In genomic region chr15:99126081-99126815, GRCm38 (mm10) we compare ENCODE assay signal across 8 mouse cellular contexts. TPM values are rescaled to one million over a fixed set of nuclear protein-coding genes. Genes with fewer than 3 reads are reported as not detected.
DNase-seq lines count a peak whose midpoint lies in the region; ATAC-seq and TF ChIP-seq lines count a peak whose summit lies in the region.

No protein-coding gene starts in this region.

- TF ChIP-seq CTCF in E14TG2a.4 (conservative IDR thresholded peaks at IDR 0.05; ENCODE audit: low read length): no peak
- no peak; the same call in 1 of the 2 replicates for TF ChIP-seq CTCF in layer of hippocampus, adult 2 months (conservative IDR thresholded peaks at IDR 0.05)

- H3K4me1 ChIP-seq in E14TG2a.4 (replicated peaks; ENCODE audit: low read depth, low read length): peaks cover 69% of the 10 kb centered on the region
- H3K4me1 ChIP-seq in forebrain, embryonic 16.5 days (replicated peaks; ENCODE audit: control insufficient read depth, insufficient read depth, low read length): peaks cover 38% of the 10 kb centered on the region

- whole genome bisulfite sequencing in forebrain, embryonic 16.5 days: under 1% methylated on average over 102 of the region's 115 CpGs

- peaks cover 6% of the 10 kb centered on the region for H3K36me3 ChIP-seq in E14TG2a.4 (ENCODE audit: insufficient read depth, low read length)
- no peaks in the 10 kb centered on the region for H3K36me3 ChIP-seq in forebrain, embryonic 16.5 days (ENCODE audit: control insufficient read depth, insufficient read depth)

- H3K4me3 ChIP-seq in E14TG2a.4 (replicated peaks; ENCODE audit: low read length): peak overlapping the region; percentile 85
- H3K4me3 ChIP-seq in forebrain, embryonic 16.5 days (replicated peaks; ENCODE audit: low read length): peak overlapping the region; percentile 84
- H3K4me3 ChIP-seq in layer of hippocampus, adult 2 months: peak overlapping the region; percentile 78

- H3K9me3 ChIP-seq in E14TG2a.4 (ENCODE audit: low read length): no peaks in the 10 kb centered on the region
- no peaks in the 10 kb centered on the region for H3K9me3 ChIP-seq in forebrain, embryonic 16.5 days (ENCODE audit: control insufficient read depth, low read length)

- DNase-seq in cerebellum, adult 11 months: peak; percentile 84
- peak; percentile 70 for DNase-seq in heart, postnatal 25 days (ENCODE audit: low spot score)
- peak; percentile 84 to 88 for DNase-seq in layer of hippocampus, adult 2 months (ENCODE audit: low spot score in 2 of 2)
- peak; percentile 81 to 86 for DNase-seq in lung, adult 18-20 months
- DNase-seq in ovary, adult 18-20 months (ENCODE audit: low spot score): peak; percentile 78
- peak; percentile 75 for DNase-seq in thymus, postnatal 14 days

- peak overlapping the region; percentile 87 for H3K4me2 ChIP-seq in forebrain, embryonic 16.5 days (ENCODE audit: low read length)

- no peaks in the 10 kb centered on the region for H3K27me3 ChIP-seq in E14TG2a.4 (ENCODE audit: insufficient read depth, low read length)
- H3K27me3 ChIP-seq in forebrain, embryonic 16.5 days (replicated peaks; ENCODE audit: control insufficient read depth, insufficient read depth, low read length): no peaks in the 10 kb centered on the region

- intact Hi-C loops in heart, postnatal 25 days (cut with DNase I): loop anchor here (10.0 kb wide), 1 partner anchor 461 kb away; the partner anchor contains the start of gene Ddx23

- H3K9ac ChIP-seq in forebrain, embryonic 16.5 days (replicated peaks; ENCODE audit: low read depth, low read length): peak overlapping the region; percentile 91

- H3K27ac ChIP-seq in forebrain, embryonic 16.5 days (ENCODE audit: low read length): peak overlapping the region; percentile 95
- H3K27ac ChIP-seq in layer of hippocampus, adult 2 months: peak overlapping the region; percentile 89

- ATAC-seq in forebrain, embryonic 16.5 days: peak; percentile 90

RNA-seq across cellular contexts. Expression of gene Spats2, which starts 0.5 kb away (rescaled TPM):
- polyA plus RNA-seq in forebrain, embryonic 16.5 days (2015; fragmentation: Nextera tagmentation; extraction: Ambion mirVana): 39.5 and 44.6 TPM in 2 replicates
- total RNA-seq in heart, postnatal 25 days (2021): 1 to 10 TPM; 7.7 to 7.9 TPM
- 10 to 100 TPM; 29.2 to 30.9 TPM for total RNA-seq in layer of hippocampus, adult 2 months (2021)

RNA-seq across cellular contexts. Expression of gene Dnajc22, which starts 33.3 kb away (rescaled TPM):
- 0.27 and 0.51 TPM in 2 replicates for polyA plus RNA-seq in forebrain, embryonic 16.5 days (2015; fragmentation: Nextera tagmentation; extraction: Ambion mirVana)
- under 1 TPM; 0.16 to 0.45 TPM for total RNA-seq in heart, postnatal 25 days (2021)
- under 1 TPM in 1 of 2 experiments, not detected in 1; 0.31 TPM for total RNA-seq in layer of hippocampus, adult 2 months (2021)

RNA-seq across cellular contexts. Expression of gene C1ql4, which starts 38.6 kb away (rescaled TPM):
- 0.71 TPM in 1 of 2 replicates, not detected in the other for polyA plus RNA-seq in forebrain, embryonic 16.5 days (2015; fragmentation: Nextera tagmentation; extraction: Ambion mirVana)
- total RNA-seq in heart, postnatal 25 days (2021): not detected
- not detected for total RNA-seq in layer of hippocampus, adult 2 months (2021)

RNA-seq across cellular contexts. Expression of gene Troap, which starts 51.9 kb away (rescaled TPM):
- 15.9 and 17.3 TPM in 2 replicates for polyA plus RNA-seq in forebrain, embryonic 16.5 days (2015; fragmentation: Nextera tagmentation; extraction: Ambion mirVana)
- under 1 TPM; 0.13 to 0.67 TPM for total RNA-seq in heart, postnatal 25 days (2021)
- under 1 TPM; 0.36 to 0.64 TPM for total RNA-seq in layer of hippocampus, adult 2 months (2021)

Comparison
In these comparisons a context has a peak if more than half of its experiments do, and no peak if none do; other contexts are left out.
1. Peak in every context shown above with its lines: DNase-seq, ATAC-seq, H3K4me3 ChIP-seq and H3K27ac ChIP-seq.